Mouse (Mus musculus) testis, postnatal 10 days (tissue): ENCODE measurements at regions not wholly inside any gene's neighbourhood (a gene's known extent, or its start where the extent isn't known, plus 50 kb on each side); places are given as distances from the start of the nearest gene placed in this dataset.

Experiments used
- DNase-seq: peaks from one replicate; pipeline ENCODE4 v3.0.0; 2021; ENCODE audit warnings: low spot score

DNA sequence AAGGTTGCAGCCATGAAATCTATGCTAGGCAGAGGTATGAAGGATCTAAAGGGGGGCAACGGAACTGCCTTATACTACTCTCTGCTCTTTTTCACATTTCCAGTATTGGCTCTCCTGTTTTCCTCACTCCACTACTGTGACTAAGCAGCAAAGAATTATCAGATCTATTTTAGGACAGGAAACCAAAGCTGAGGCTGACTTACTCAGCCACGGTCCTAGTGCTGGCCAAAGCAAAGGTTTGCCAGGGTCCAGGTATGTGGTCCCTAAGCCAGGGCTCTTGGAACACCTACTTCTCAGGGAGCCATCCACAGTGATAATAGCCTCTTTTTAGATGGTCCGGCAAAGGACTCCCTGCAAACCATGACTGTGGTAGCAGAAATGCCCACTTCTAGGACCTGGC, 195.6 kb upstream of the Gm21798 start:
- DNase-seq, result no peak

DNA sequence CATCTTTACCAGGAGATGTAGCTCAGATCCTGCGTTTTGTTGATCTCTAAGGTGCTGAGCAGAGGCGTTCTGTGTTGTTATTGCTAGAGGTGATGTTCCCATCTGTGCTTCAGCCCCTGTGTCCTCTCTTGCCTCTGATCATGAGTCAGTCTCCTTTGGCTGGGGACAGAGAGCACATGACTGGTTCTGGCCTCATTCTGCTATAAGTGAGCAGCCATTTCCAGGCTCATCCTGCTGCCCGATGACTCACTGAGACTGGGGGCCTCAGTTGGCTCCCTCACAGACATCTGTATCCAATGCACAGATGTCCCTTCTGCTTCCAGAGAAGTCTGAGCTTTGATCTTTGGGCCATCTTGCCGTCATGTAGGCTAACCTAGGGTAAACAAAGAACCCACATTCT, 194.9 kb upstream of the Gm21798 start:
- no peak for DNase-seq

DNA sequence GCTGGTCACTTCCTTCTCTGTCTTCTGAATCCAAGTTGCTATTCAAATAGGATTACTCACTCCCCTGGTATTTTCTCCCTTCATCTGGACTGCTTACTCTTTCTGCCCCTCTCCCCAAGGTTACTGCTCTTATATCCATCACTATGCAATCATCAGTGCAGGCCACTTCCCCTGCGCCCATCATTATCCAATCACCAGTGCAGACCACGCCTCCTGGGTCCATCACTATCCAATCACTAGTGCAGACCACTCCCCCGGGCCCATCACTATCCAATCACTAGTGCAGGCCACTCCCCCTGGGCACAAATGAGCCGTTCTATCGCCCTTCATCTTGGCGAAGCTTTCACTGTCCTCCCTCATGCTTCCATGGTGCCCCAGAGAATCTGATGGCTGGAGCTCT, 191.1 kb upstream of the Gm21798 start:
- peak; percentile 49 for DNase-seq

DNA sequence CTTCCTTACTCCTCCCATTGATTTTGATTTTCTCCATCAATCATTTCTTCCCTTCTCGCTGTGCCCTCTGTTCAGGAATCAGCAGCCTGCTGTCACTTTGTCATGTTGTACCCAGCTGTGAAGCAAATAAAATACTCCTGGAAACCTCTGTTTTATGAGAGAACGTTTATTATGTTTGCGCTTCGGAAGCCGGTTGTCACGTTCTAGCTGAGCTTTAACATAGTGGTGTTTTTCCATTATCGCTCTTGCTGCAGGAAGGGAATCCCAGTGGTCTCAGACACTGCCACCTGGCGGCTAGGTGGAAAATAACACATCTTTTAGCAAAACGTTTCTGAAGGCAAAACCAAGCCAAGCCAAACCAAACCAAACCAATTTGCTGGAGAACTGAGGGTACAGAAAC, 190.2 kb upstream of the Gm21798 start:
- DNase-seq, result peak; percentile 81
